In the genomic region with DNA sequence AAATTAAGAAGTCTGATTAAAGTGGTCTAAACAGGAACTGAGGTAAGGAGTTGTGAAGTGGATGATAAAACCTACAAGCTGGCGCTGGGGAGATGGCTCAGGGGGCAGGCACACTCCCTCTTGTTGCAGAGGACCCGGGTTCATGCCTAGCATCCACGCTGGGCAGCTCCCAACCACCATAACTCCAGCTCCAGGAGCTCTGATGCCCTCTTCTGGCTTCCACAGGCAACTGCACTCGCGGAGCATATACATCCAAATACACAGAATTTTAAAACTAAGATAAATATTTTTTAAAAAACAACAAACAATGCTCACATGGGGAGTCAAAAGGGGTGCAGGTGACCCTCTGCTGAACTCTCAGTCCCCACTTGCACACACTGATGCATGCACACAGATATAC, we compare ENCODE assay signal across 26 mouse cellular contexts.
DNase-seq lines count a peak whose midpoint lies in the region; ATAC-seq and TF ChIP-seq lines count a peak whose summit lies in the region.
"Had no signal": no experiment of that assay in that cellular context is flagged by ENCODE, and none has a peak within 500 bp of the region (broad histone marks: within the 10 kb centered on the region; RNA-seq: fewer than 3 reads in every experiment).

No protein-coding gene starts in this region.

- H3K36me3 ChIP-seq in hindbrain, embryonic 13.5 days, result no peaks in the 10 kb centered on the region
- no peaks in the 10 kb centered on the region for H3K36me3 ChIP-seq in hindbrain, postnatal 0 days (ENCODE audit: insufficient read depth, low read length)
- no peaks in the 10 kb centered on the region for H3K36me3 ChIP-seq in lung, embryonic 14.5 days (ENCODE audit: insufficient read depth)
- H3K36me3 ChIP-seq in stomach, postnatal 0 days (ENCODE audit: control insufficient read depth, insufficient read depth, low read length), result no peaks in the 10 kb centered on the region
- H3K36me3 ChIP-seq: embryonic facial prominence, embryonic 13.5 days; forebrain, embryonic 12.5 days; hindbrain, embryonic 10.5 days had no signal

- H3K4me1 ChIP-seq in hindbrain, embryonic 13.5 days (replicated peaks), result peaks cover 38% of the 10 kb centered on the region
- H3K4me1 ChIP-seq in hindbrain, postnatal 0 days (ENCODE audit: insufficient read depth, low read length), result no peaks in the 10 kb centered on the region
- peaks cover 8% of the 10 kb centered on the region; the same call in 1 of the 2 replicates for H3K4me1 ChIP-seq in lung, embryonic 14.5 days (ENCODE audit: insufficient read depth)
- no peaks in the 10 kb centered on the region for H3K4me1 ChIP-seq in stomach, postnatal 0 days (replicated peaks; ENCODE audit: control insufficient read depth, insufficient read depth)

- TF ChIP-seq CTCF in hindbrain, postnatal 0 days (IDR thresholded peaks at IDR 0.05; ENCODE audit: low read depth), result no peak
- TF ChIP-seq CTCF in lung, embryonic 14.5 days (IDR thresholded peaks at IDR 0.05; ENCODE audit: low read depth), result 0 out of 2 replicates have a peak, but pooled peaks have one; percentile 30
- TF ChIP-seq CTCF in stomach, postnatal 0 days (IDR thresholded peaks at IDR 0.05; ENCODE audit: low read depth), result peak; percentile 32

- no peak overlapping the region for H3K4me3 ChIP-seq in hindbrain, embryonic 13.5 days
- no peak overlapping the region for H3K4me3 ChIP-seq in hindbrain, postnatal 0 days (ENCODE audit: low read length)
- no peak overlapping the region for H3K4me3 ChIP-seq in lung, embryonic 14.5 days (ENCODE audit: low read depth, low read length)
- H3K4me3 ChIP-seq in stomach, postnatal 0 days (ENCODE audit: low read depth, low read length), result no peak overlapping the region
- H3K4me3 ChIP-seq: embryonic facial prominence, embryonic 13.5 days; erythroblast, embryonic 14.5 days; forebrain, embryonic 12.5 days; hindbrain, embryonic 10.5 days; left cerebral cortex, adult 2 months; megakaryocyte, embryonic 14.5 days had no signal

- 88% methylated on average over 5 of the region's 5 CpGs for WGBS in hindbrain, embryonic 13.5 days
- 90% methylated on average over 5 of the region's 5 CpGs for WGBS in hindbrain, postnatal 0 days
- 95% methylated on average over 5 of the region's 5 CpGs for WGBS in lung, embryonic 14.5 days
- 87% methylated on average over 5 of the region's 5 CpGs for WGBS in stomach, postnatal 0 days

- H3K27me3 ChIP-seq in hindbrain, embryonic 13.5 days, result peaks cover 19% of the 10 kb centered on the region; the same call in 1 of the 2 replicates
- no peaks in the 10 kb centered on the region for H3K27me3 ChIP-seq in hindbrain, postnatal 0 days (ENCODE audit: insufficient read depth, low read length)
- no peaks in the 10 kb centered on the region for H3K27me3 ChIP-seq in lung, embryonic 14.5 days (ENCODE audit: insufficient read depth, low read length)
- H3K27me3 ChIP-seq in stomach, postnatal 0 days (ENCODE audit: control insufficient read depth, insufficient read depth, low read length), result no peaks in the 10 kb centered on the region
- H3K27me3 ChIP-seq: embryonic facial prominence, embryonic 13.5 days had no signal

- H3K4me2 ChIP-seq in hindbrain, embryonic 13.5 days, result no peak overlapping the region
- H3K4me2 ChIP-seq in hindbrain, postnatal 0 days (ENCODE audit: low read depth, low read length), result no peak overlapping the region
- H3K4me2 ChIP-seq in lung, embryonic 14.5 days, result no peak overlapping the region
- no peak overlapping the region for H3K4me2 ChIP-seq in stomach, postnatal 0 days (replicated peaks; ENCODE audit: low read depth)
- H3K4me2 ChIP-seq: embryonic facial prominence, embryonic 13.5 days; forebrain, embryonic 12.5 days; heart, embryonic 11.5 days had no signal

- H3K27ac ChIP-seq in hindbrain, embryonic 13.5 days, result peak overlapping the region; percentile 40; the same call in 1 of the 2 replicates
- H3K27ac ChIP-seq in hindbrain, postnatal 0 days, result no peak overlapping the region
- no peak overlapping the region for H3K27ac ChIP-seq in lung, embryonic 14.5 days (ENCODE audit: low read depth)
- no peak overlapping the region for H3K27ac ChIP-seq in stomach, postnatal 0 days (replicated peaks)
- H3K27ac ChIP-seq: embryonic facial prominence, embryonic 13.5 days; forebrain, embryonic 12.5 days; hindbrain, embryonic 10.5 days; left cerebral cortex, adult 2 months had no signal

- H3K9ac ChIP-seq in hindbrain, embryonic 13.5 days, result no peak overlapping the region
- H3K9ac ChIP-seq in hindbrain, postnatal 0 days (replicated peaks; ENCODE audit: low read length), result no peak overlapping the region
- H3K9ac ChIP-seq in lung, embryonic 14.5 days, result no peak overlapping the region
- H3K9ac ChIP-seq in stomach, postnatal 0 days (ENCODE audit: low read length), result no peak overlapping the region
- H3K9ac ChIP-seq: embryonic facial prominence, embryonic 13.5 days; forebrain, embryonic 12.5 days had no signal

- ATAC-seq in hindbrain, embryonic 13.5 days (ENCODE audit: low FRiP score), result no peak
- ATAC-seq in hindbrain, postnatal 0 days, result no peak
- ATAC-seq in lung, embryonic 14.5 days (ENCODE audit: insufficient read depth), result no peak
- ATAC-seq in stomach, postnatal 0 days (ENCODE audit: low FRiP score, low TSS enrichment), result no peak
- ATAC-seq: CD4-positive, CD25-positive, alpha-beta regulatory T cell, adult 4 months; intestine, postnatal 0 days had no signal

- H3K9me3 ChIP-seq in hindbrain, embryonic 13.5 days, result no peaks in the 10 kb centered on the region
- H3K9me3 ChIP-seq in hindbrain, postnatal 0 days (ENCODE audit: low read length), result no peaks in the 10 kb centered on the region
- no peaks in the 10 kb centered on the region; the same call in 1 of the 2 replicates for H3K9me3 ChIP-seq in lung, embryonic 14.5 days (ENCODE audit: low read depth, low read length)
- H3K9me3 ChIP-seq in stomach, postnatal 0 days (ENCODE audit: control insufficient read depth, low read length), result no peaks in the 10 kb centered on the region

- no peak for TF ChIP-seq EP300 in stomach, postnatal 0 days (optimal IDR thresholded peaks at IDR 0.05)

- DNase-seq in hindbrain, postnatal 0 days (ENCODE audit: low spot score), result no peak
- no peak for DNase-seq in lung, embryonic 14.5 days
- no peak for DNase-seq in lung, postnatal 14 days
- DNase-seq in ES-CJ7 (ENCODE audit: low read depth, low spot score), result peak; percentile 56
- no peak for DNase-seq in stomach, postnatal 0 days (ENCODE audit: low spot score)
- DNase-seq in gastrocnemius, postnatal 10 days, result no peak
- DNase-seq: adrenal gland, postnatal 14 days; cerebellum, postnatal 14 days; embryo, embryonic 11 days; heart, postnatal 10 days; kidney, postnatal 4 days; lung, adult 2 months; lung, postnatal 36 days; midbrain, embryonic 14.5 days; thymus, adult 18-20 months; thymus, postnatal 4 days had no signal
